ENCODE assay signal across 27 mouse cellular contexts in the genomic region with DNA sequence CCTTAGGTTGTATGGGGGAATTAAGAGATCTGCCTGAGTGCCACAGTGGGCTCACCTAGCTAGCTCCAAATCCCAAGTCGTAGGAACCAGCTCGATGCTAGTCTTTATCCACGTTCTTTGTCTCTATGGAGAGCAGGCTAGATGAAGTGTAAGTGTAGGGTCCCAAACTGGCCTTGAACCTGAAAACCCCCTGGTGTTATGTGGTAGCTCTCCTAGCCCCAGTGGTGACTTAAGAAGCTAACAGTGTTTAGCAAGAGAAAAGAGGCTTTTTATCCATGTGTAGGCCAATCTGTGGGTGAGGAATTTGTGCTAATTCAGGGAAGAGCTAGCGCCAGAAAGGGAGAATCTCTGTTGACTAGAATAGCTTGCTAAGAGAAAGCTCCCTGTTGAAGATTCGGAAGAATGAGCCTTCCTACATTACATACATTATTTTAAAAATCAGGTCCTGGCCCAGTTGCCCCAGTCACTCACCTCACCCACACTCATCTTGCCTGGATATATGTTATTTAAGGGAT. TPM values are rescaled to one million over a fixed set of nuclear protein-coding genes. Genes with fewer than 3 reads are reported as not detected.
DNase-seq lines count a peak whose midpoint lies in the region.
"Had no signal": no experiment of that assay in that cellular context is flagged by ENCODE, and none has a peak within 500 bp of the region (broad histone marks: within the 10 kb centered on the region; RNA-seq: fewer than 3 reads in every experiment).

No protein-coding gene starts in this region.

- no peak overlapping the region for H3K4me3 ChIP-seq in heart, embryonic 10.5 days
- H3K4me3 ChIP-seq: embryonic facial prominence, embryonic 10.5 days; embryonic facial prominence, embryonic 12.5 days; forebrain, embryonic 13.5 days; forebrain, embryonic 15.5 days had no signal

- H3K9me3 ChIP-seq in heart, embryonic 10.5 days = no peaks in the 10 kb centered on the region
- H3K9me3 ChIP-seq: embryonic facial prominence, embryonic 10.5 days; embryonic facial prominence, embryonic 12.5 days; forebrain, embryonic 13.5 days; forebrain, embryonic 15.5 days; G1E had no signal

- DNase-seq in heart, adult 11 months = peak; percentile 27
- DNase-seq in heart, embryonic 10.5 days (ENCODE audit: low spot score) = no peak
- DNase-seq in R1 (ENCODE audit: low read depth, low spot score) = peak; percentile 71
- DNase-seq in brain, adult 2 months (ENCODE audit: low read depth, low spot score) = peak; percentile 62
- no peak for DNase-seq in gastrocnemius, postnatal 25 days
- no peak for DNase-seq in cerebellum, adult 9-10 months
- DNase-seq: adrenal gland, adult 8-10 months; adrenal gland, postnatal 14 days; adrenal gland, postnatal 36 days; cerebellum, adult 11 months; cerebellum, adult 18-20 months; cerebellum, adult 8-10 months; cerebellum, postnatal 10 days; cerebellum, postnatal 25 days; forebrain, postnatal 0 days had no signal

- H3K27me3 ChIP-seq in heart, embryonic 10.5 days (ENCODE audit: insufficient read depth, poor library complexity, severe bottlenecking) = no peaks in the 10 kb centered on the region
- H3K27me3 ChIP-seq: embryonic facial prominence, embryonic 12.5 days; forebrain, embryonic 13.5 days; forebrain, embryonic 15.5 days; Patski had no signal

- H3K27ac ChIP-seq in heart, embryonic 10.5 days = no peak overlapping the region
- H3K27ac ChIP-seq: embryonic facial prominence, embryonic 10.5 days; embryonic facial prominence, embryonic 12.5 days; forebrain, embryonic 13.5 days; forebrain, embryonic 15.5 days had no signal

- peaks cover 9% of the 10 kb centered on the region for H3K4me1 ChIP-seq in heart, embryonic 10.5 days
- H3K4me1 ChIP-seq: embryonic facial prominence, embryonic 10.5 days; embryonic facial prominence, embryonic 12.5 days; forebrain, embryonic 13.5 days; forebrain, embryonic 15.5 days had no signal

- 68% methylated on average over 5 of the region's 5 CpGs for WGBS in heart, embryonic 10.5 days

- H3K36me3 ChIP-seq in heart, embryonic 10.5 days = no peaks in the 10 kb centered on the region
- H3K36me3 ChIP-seq: embryonic facial prominence, embryonic 10.5 days; embryonic facial prominence, embryonic 12.5 days; forebrain, embryonic 15.5 days; G1E had no signal

RNA-seq across cellular contexts. Expression of a gene that starts 35.8 kb away (rescaled TPM):
- 0.15 TPM in 1 of 2 replicates, not detected in the other for polyA plus RNA-seq in heart, embryonic 10.5 days (2016; fragmentation: Nextera tagmentation; extraction: Ambion mirVana)
- total RNA-seq in gastrocnemius, postnatal 25 days (2021) = not detected
- total RNA-seq: adrenal gland, adult 18-20 months; adrenal gland, adult 8-10 months; adrenal gland, postnatal 14 days; adrenal gland, postnatal 36 days; forebrain, postnatal 0 days had no signal
- polyA plus RNA-seq: activated CD4-positive, CD25-positive, alpha-beta regulatory T cell, adult 4 months; brain, embryonic 14.5 days; C2C12; embryonic facial prominence, embryonic 14.5 days; forebrain, embryonic 11.5 days; forebrain, embryonic 13.5 days; forebrain, embryonic 15.5 days; G1E had no signal

Comparison
In these comparisons a context has a peak if more than half of its experiments do, and no peak if none do; other contexts are left out.
1. DNase-seq: peak in heart, adult 11 months (single experiment), R1 (single experiment) and brain, adult 2 months (single experiment); none in heart, embryonic 10.5 days (single experiment), gastrocnemius, postnatal 25 days (single experiment) and cerebellum, adult 9-10 months (single experiment).